Mouse (Mus musculus): ENCODE data around the gene Qprt.
A peak's percentile ranks its signal among the peaks of the same experiment; 100 is the strongest.

DNA sequence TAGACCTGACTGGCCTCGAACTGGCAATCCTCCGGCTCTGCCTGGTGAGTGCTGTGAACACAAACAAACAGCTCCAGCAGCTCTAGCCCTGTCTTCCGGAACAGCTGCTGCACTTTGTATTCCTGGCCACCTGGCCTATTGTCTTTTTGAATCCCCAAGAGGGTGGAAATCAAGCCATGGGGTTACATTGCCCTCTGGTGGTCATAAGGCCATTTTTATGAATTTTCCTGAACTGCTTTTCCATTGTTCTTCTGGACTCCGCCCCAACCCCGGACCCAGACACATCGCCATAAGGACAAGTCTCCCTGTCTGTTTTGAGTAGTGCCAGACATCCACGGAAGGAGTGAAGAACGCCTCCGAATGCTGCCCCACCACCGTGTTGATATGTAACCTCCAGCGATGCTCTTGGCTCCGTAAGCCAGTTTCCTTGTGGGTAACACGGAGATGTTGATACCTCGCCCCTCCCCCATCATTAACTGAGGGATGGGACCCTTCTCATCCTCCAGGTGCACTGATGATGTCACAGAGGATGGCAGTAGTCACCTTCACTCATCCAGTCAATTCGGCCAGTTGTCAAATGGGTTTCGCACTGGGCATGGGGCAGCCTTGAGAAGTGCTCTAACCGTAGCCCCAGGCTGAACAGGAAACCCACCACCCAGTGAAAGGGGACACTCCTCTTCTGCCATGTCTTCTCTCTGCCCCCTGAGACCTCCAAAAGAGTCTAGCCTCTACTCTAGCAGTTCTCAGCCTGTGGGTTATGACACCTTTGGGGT, 17.3 kb downstream of the Qprt start:
- TF ChIP-seq POLR2A (IDR thresholded peaks at IDR 0.05; ENCODE audit: insufficient read depth, low read depth, low read length): no peak
- TF ChIP-seq CTCF (IDR thresholded peaks at IDR 0.05; ENCODE audit: insufficient read depth, low read depth, low read length): peak; percentile 47

Measured in olfactory bulb, adult 2 months (tissue).